Mouse (Mus musculus) B cell, adult 67 days (primary cell): Measurements from ENCODE around the gene BC035044. TPM values are rescaled to one million over a fixed set of nuclear protein-coding genes. Genes with fewer than 3 reads are reported as not detected.

Experiments
- total RNA-seq, 2 experiments: library from RNA; stranded (reverse); gene quantifications; 4 replicates each; pipeline ENCODE4 v1.2.4; 2023

Gene BC035044
- 100 to 1,000 TPM in 1 of 2 experiments, 10 to 100 TPM in 1; 95.8 to 109 TPM for total RNA-seq

GRCm38 (mm10) chr6:128890948-128891355 is at the start of gene BC035044:
Gene BC035044 (minus strand): TSS chr6:128891126.

DNA sequence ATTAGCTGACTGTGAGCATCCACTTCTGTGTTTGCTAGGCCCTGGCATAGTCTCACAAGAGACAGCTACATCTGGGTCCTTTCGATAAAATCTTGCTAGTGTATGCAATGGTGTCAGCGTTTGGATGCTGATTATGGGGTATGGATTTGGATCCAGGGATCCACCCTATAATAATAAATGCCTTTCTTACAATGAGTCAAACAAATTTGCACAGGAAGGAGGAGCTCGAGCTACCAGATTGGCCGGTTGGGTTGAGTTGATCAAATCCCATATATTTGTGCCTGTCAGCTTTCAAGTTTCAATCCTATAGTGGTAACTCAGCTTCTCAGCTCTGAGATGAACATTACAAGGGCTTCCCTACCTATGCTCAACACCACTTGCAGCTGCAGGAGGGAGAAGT is 43.2 kb upstream of the BC035044 start, which contains the start of gene Clec2g:
Gene Clec2g, plus strand, starts transcription at position 301 of the 400 bp plus-strand sequence.

DNA sequence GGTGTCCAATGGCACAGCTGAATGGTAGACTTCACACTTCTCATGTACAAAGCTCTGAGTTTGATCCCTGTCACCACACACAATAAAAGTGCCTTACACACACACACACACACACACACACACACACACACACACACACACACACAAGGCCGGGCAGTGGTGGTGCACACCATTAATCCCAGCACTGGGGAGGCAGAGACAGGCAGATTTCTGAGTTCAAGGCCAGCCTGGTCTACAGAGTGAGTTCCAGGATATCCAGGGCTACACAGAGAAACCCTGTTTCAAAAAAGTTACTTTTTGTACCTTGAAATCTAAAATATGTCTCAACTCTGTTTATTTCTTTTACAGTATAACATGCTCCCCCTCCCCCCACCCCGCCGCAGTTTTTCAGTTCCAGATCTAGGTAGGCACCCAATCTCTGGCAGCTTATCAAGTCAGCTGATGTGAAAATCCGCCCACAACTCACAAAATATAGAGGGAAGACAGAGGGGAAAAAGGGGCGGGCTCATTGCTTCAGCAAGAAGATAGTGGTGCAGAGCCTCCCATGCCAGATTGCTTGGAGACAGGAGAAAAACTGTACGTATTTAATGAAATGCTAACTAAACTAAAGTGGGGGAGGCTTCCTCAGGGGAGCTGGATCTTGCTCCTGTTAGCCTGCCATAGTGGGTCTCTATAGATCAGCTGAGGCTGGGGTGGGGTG is 3.7 kb downstream of the BC035044 start, which contains the start of gene Clec2i:
Gene Clec2i, plus strand, starts transcription at position 498 of the 700 bp plus-strand sequence.

GRCm38 (mm10) chr6:128826132-128826531 is 64.8 kb downstream of the BC035044 start, which contains the start of the genes Gm44511 and Klrb1b:
Gene Gm44511 (minus strand): TSS chr6:128826315.
Gene Klrb1b (minus strand): TSS chr6:128826331.

Other genes starting within 250 kb of the BC035044 start
- 100 to 1,000 TPM; 181 to 222 TPM for gene Clec2h, start 228.7 kb downstream of the BC035044 start, total RNA-seq
- under 1 TPM in 1 of 2 experiments, not detected in 1; 0.68 TPM for gene Klrb1, start 168.1 kb downstream of the BC035044 start, total RNA-seq
- gene Klrb1c, start 101.9 kb downstream of the BC035044 start, total RNA-seq: 1 to 10 TPM in 1 of 2 experiments, under 1 TPM in 1; 0.95 to 1.2 TPM
- gene Gm44511, start 64.8 kb downstream of the BC035044 start, total RNA-seq: not detected
- gene Klrb1b, start 64.8 kb downstream of the BC035044 start, total RNA-seq: 1 to 10 TPM in 1 of 2 experiments, not detected in 1; 1.0 TPM
- gene Clec2i, start 3.5 kb downstream of the BC035044 start, total RNA-seq: 100 to 1,000 TPM in 1 of 2 experiments, 10 to 100 TPM in 1; 82.7 to 102 TPM
- gene Clec2g, start 43.3 kb upstream of the BC035044 start, total RNA-seq: 10 to 100 TPM; 10.9 to 13.1 TPM
- 10 to 100 TPM in 1 of 2 experiments, 1 to 10 TPM in 1; 7.0 to 11.2 TPM for gene Klrb1f, start 154.8 kb upstream of the BC035044 start, total RNA-seq
- not detected for gene Clec2e, start 209.8 kb upstream of the BC035044 start, total RNA-seq